In genomic region chr17:34249361-34249760, GRCm38 (mm10) we compare ENCODE assay signal across 24 mouse cellular contexts. TPM values are rescaled to one million over a fixed set of nuclear protein-coding genes. Genes with fewer than 3 reads are reported as not detected.
"Had no signal": no experiment of that assay in that cellular context is flagged by ENCODE, and none has a peak within 500 bp of the region (broad histone marks: within the 10 kb centered on the region; RNA-seq: fewer than 3 reads in every experiment).

No protein-coding gene starts in this region.

- H3K36me3 ChIP-seq: heart, embryonic 10.5 days; heart, embryonic 12.5 days; heart, embryonic 13.5 days; heart, embryonic 15.5 days; hindbrain, embryonic 10.5 days; hindbrain, embryonic 12.5 days; hindbrain, embryonic 13.5 days; hindbrain, embryonic 15.5 days; intestine, embryonic 15.5 days; kidney, embryonic 15.5 days had no signal

- H3K27me3 ChIP-seq: heart, embryonic 15.5 days; hindbrain, embryonic 15.5 days; intestine, embryonic 15.5 days; kidney, embryonic 15.5 days had no signal

- H3K27ac ChIP-seq: heart, embryonic 10.5 days; heart, embryonic 13.5 days; heart, embryonic 15.5 days; hindbrain, embryonic 10.5 days; hindbrain, embryonic 12.5 days; hindbrain, embryonic 13.5 days; hindbrain, embryonic 14.5 days; hindbrain, embryonic 15.5 days; hindbrain, postnatal 0 days; intestine, embryonic 15.5 days; kidney, embryonic 15.5 days; kidney, postnatal 0 days; layer of hippocampus, adult 2 months; left cerebral cortex, adult 2 months had no signal

- H3K4me1 ChIP-seq: heart, embryonic 10.5 days; heart, embryonic 12.5 days; heart, embryonic 13.5 days; heart, embryonic 15.5 days; hindbrain, embryonic 10.5 days; hindbrain, embryonic 12.5 days; hindbrain, embryonic 13.5 days; hindbrain, embryonic 15.5 days; intestine, embryonic 15.5 days; kidney, embryonic 15.5 days had no signal

- H3K9ac ChIP-seq: heart, embryonic 12.5 days; heart, embryonic 13.5 days; heart, embryonic 15.5 days; hindbrain, embryonic 12.5 days; hindbrain, embryonic 13.5 days; hindbrain, embryonic 14.5 days; hindbrain, embryonic 15.5 days; intestine, embryonic 15.5 days; kidney, embryonic 15.5 days had no signal

- H3K9me3 ChIP-seq: heart, embryonic 10.5 days; heart, embryonic 12.5 days; heart, embryonic 13.5 days; heart, embryonic 15.5 days; hindbrain, embryonic 10.5 days; hindbrain, embryonic 12.5 days; hindbrain, embryonic 13.5 days; hindbrain, embryonic 15.5 days; intestine, embryonic 15.5 days; kidney, embryonic 15.5 days had no signal

- DNase-seq: heart, postnatal 36 days; layer of hippocampus, adult 9-11 months; layer of hippocampus, postnatal 36 days had no signal

- ATAC-seq: hindbrain, embryonic 16.5 days; hindbrain, postnatal 0 days; intestine, embryonic 15.5 days; intestine, embryonic 16.5 days; intestine, postnatal 0 days had no signal

- H3K4me2 ChIP-seq: heart, embryonic 11.5 days; heart, embryonic 12.5 days; heart, embryonic 13.5 days; heart, embryonic 15.5 days; hindbrain, embryonic 12.5 days; hindbrain, embryonic 13.5 days; hindbrain, embryonic 14.5 days; hindbrain, embryonic 15.5 days; intestine, embryonic 15.5 days; kidney, embryonic 15.5 days had no signal

- H3K4me3 ChIP-seq: heart, embryonic 10.5 days; heart, embryonic 12.5 days; heart, embryonic 13.5 days; heart, embryonic 15.5 days; hindbrain, embryonic 10.5 days; hindbrain, embryonic 12.5 days; hindbrain, embryonic 13.5 days; hindbrain, embryonic 15.5 days; intestine, embryonic 15.5 days; kidney, embryonic 15.5 days; layer of hippocampus, adult 2 months; left cerebral cortex, adult 2 months had no signal

RNA-seq across cellular contexts. Expression of gene H2-Ob, which starts 10.7 kb away (rescaled TPM):
- polyA plus RNA-seq: heart, embryonic 10.5 days; heart, embryonic 11.5 days; heart, embryonic 13.5 days; heart, embryonic 14.5 days; hindbrain, embryonic 11.5 days; hindbrain, embryonic 12.5 days; hindbrain, embryonic 14.5 days had no signal

RNA-seq across cellular contexts. Expression of gene H2-Aa, which starts 38.3 kb away (rescaled TPM):
- polyA plus RNA-seq: heart, embryonic 11.5 days; hindbrain, embryonic 10.5 days; hindbrain, embryonic 11.5 days had no signal
